Mouse (Mus musculus) heart, postnatal 0 days (tissue): ENCODE results near the gene Tmem59. TPM values are rescaled to one million over a fixed set of nuclear protein-coding genes. Genes with fewer than 3 reads are reported as not detected.

Experiments used
- ATAC-seq: fragments of 200-750 bp; cut with Nextera tagmentation; 2 replicates; pipeline ENCODE4 v1.8.0; 2017; ENCODE audit warnings: low read depth, moderate number of reproducible peaks, moderate library complexity; ENCODE audit not compliant: insufficient read depth
- DNase-seq: peaks from one replicate; pipeline ENCODE4 v3.0.0-alpha.2; 2016; ENCODE audit warnings: low spot score
- H3K27ac ChIP-seq: fragments of 300-500 bp; sonication (generic); 2 replicates; pipeline ENCODE4 v1.5.1; 2014; ENCODE audit warnings: low read depth, mild to moderate bottlenecking
- H3K27me3 ChIP-seq: fragments of 300-500 bp; sonication (generic); 2 replicates; pipeline ENCODE4 v1.6.1; 2014; ENCODE audit warnings: low read length, mixed read lengths; ENCODE audit not compliant: control insufficient read depth, insufficient read depth
- H3K36me3 ChIP-seq: fragments of 300-500 bp; sonication (generic); replicated peaks from 2 replicates; pipeline ENCODE4 v1.6.1; 2014; ENCODE audit warnings: low read length, mixed read lengths; ENCODE audit not compliant: control insufficient read depth, insufficient read depth
- H3K4me1 ChIP-seq: fragments of 300-500 bp; sonication (generic); 2 replicates; pipeline ENCODE4 v1.6.1; 2014; ENCODE audit warnings: antibody characterized with exemption; ENCODE audit not compliant: control insufficient read depth, insufficient read depth
- H3K4me2 ChIP-seq: fragments of 300-500 bp; sonication (generic); 2 replicates; pipeline ENCODE4 v1.6.1; 2014; ENCODE audit warnings: low read depth, mild to moderate bottlenecking, low read length, moderate library complexity
- H3K4me3 ChIP-seq: fragments of 300-500 bp; sonication (generic); 2 replicates; pipeline ENCODE4 v1.5.1; 2014; ENCODE audit warnings: low read depth, low read length
- H3K9ac ChIP-seq: fragments of 300-500 bp; sonication (generic); replicated peaks from 2 replicates; pipeline ENCODE4 v1.6.1; 2014; ENCODE audit warnings: low read depth, low read length, mixed read lengths
- H3K9me3 ChIP-seq: fragments of 300-500 bp; sonication (generic); replicated peaks from 2 replicates; pipeline ENCODE4 v1.6.1; 2016; ENCODE audit warnings: low read length; ENCODE audit not compliant: control insufficient read depth
- CTCF ChIP-seq: IDR thresholded peaks from 2 replicates; pipeline ENCODE4 v1.5.1; 2016; ENCODE audit warnings: antibody characterized with exemption, control low read depth, low read depth
- EP300 ChIP-seq: IDR thresholded peaks from 2 replicates; pipeline ENCODE4 v1.6.1; 2016; ENCODE audit warnings: antibody characterized with exemption, low read depth
- whole genome bisulfite sequencing: fragments of 180-500 bp; shearing (Covaris S2); extraction: QIAGEN DNeasy Blood & Tissue Kit; methylation state at CpG from one replicate; pipeline ENCODE4 v1.1.7; 2014; 5-methylcytosine and 5-hydroxymethylcytosine counted together
- polyA plus RNA-seq: library from polyadenylated mRNA; unstranded; fragments of >200 nt; fragmentation: Nextera tagmentation; extraction: Ambion mirVana; gene quantifications from 2 replicates; pipeline ENCODE4 v1.2.1, GENCODE M21; 2015
- total RNA-seq: library from RNA; depleted of rRNA; stranded (reverse); fragments of >200 nt; gene quantifications from 2 replicates; pipeline ENCODE4 v1.2.3, GENCODE M21; 2014; ENCODE audit warnings: low replicate concordance

Tmem59 gene
- total and polyA plus RNA-seq, 2 experiments from 2014 or later = 156 to 323 TPM

GRCm38 (mm10) chr4:107243365-107244333 lies 65.5 kb downstream of the Tmem59 start:
- Histone ChIP-seq H3K9me3 (no peaks in the 10 kb centered on the region), H3K4me1 (peaks cover 19% of the 10 kb centered on the region; the same call in 1 of the 2 replicates), H3K4me2 (no peak overlapping the region), H3K36me3 (peaks cover 33% of the 10 kb centered on the region), H3K27ac (no peak overlapping the region), H3K9ac (peak overlapping the region; percentile 29; the same call in 1 of the 2 replicates), H3K4me3 (no peak overlapping the region), H3K27me3 (no peaks in the 10 kb centered on the region)
- no peak for TF ChIP-seq CTCF
- TF ChIP-seq EP300 = no peak
- DNase-seq = no peak
- WGBS = 52% methylated on average over 6 of the region's 6 CpGs
- ATAC-seq = no peak

DNA sequence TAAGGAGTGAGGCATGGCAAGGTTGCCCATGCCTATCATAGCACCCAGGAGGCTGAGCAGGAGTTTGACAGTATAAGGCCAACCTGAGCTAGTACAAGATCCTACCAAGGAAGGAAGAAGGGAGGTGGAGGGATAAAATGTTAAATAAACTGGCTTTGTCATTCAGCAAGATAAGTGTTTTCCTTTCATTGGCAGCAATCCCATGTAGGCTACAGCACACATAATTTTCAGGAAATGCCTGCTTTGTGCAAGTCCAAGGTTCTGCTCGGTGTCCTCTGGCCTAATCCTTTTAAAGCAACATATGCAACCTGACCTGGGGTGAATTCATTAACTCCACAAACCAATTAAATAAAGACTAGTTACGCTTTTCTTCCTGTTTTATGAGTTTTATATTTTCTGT lies 67.2 kb downstream of the Tmem59 start:
- H3K9ac ChIP-seq = no peak overlapping the region
- TF ChIP-seq CTCF (no peak), EP300 (no peak)
- H3K27ac ChIP-seq = peak overlapping the region; percentile 25; the same call in 1 of the 2 replicates
- H3K27me3 ChIP-seq = no peaks in the 10 kb centered on the region
- no peak overlapping the region for H3K4me2 ChIP-seq
- DNase-seq (peak; percentile 41), ATAC-seq (no peak)
- H3K9me3 ChIP-seq = no peaks in the 10 kb centered on the region
- peaks cover 27% of the 10 kb centered on the region; the same call in 1 of the 2 replicates for H3K4me1 ChIP-seq
- peaks cover 17% of the 10 kb centered on the region for H3K36me3 ChIP-seq
- 63% methylated on average over 2 of the region's 2 CpGs for WGBS
- H3K4me3 ChIP-seq = no peak overlapping the region

GRCm38 (mm10) chr4:107246040-107246439 lies 67.8 kb downstream of the Tmem59 start:
- H3K27ac ChIP-seq = peak overlapping the region; percentile 34; the same call in 1 of the 2 replicates
- no peaks in the 10 kb centered on the region for H3K27me3 ChIP-seq
- peaks cover 12% of the 10 kb centered on the region for H3K36me3 ChIP-seq
- ATAC-seq = no peak
- peaks cover 28% of the 10 kb centered on the region; the same call in 1 of the 2 replicates for H3K4me1 ChIP-seq
- H3K9me3 ChIP-seq = no peaks in the 10 kb centered on the region
- TF ChIP-seq EP300 (no peak), CTCF (no peak)
- no peak overlapping the region for H3K4me2 ChIP-seq
- 40% methylated on average over 1 of the region's 1 CpGs for WGBS
- peak; percentile 39 for DNase-seq
- no peak overlapping the region for H3K4me3 ChIP-seq
- no peak overlapping the region for H3K9ac ChIP-seq

GRCm38 (mm10) chr4:107247110-107247509 lies 68.9 kb downstream of the Tmem59 start:
- H3K4me3 ChIP-seq = no peak overlapping the region
- peaks cover 28% of the 10 kb centered on the region; the same call in 1 of the 2 replicates for H3K4me1 ChIP-seq
- H3K27ac ChIP-seq = peak overlapping the region; percentile 36; the same call in 1 of the 2 replicates
- H3K27me3 ChIP-seq = no peaks in the 10 kb centered on the region
- ATAC-seq (no peak), DNase-seq (no peak)
- H3K36me3 ChIP-seq = peaks cover 5% of the 10 kb centered on the region; the same call in 1 of the 2 replicates
- H3K9ac ChIP-seq = 0 out of 2 replicates have a peak overlapping the region, but pooled peaks have one; percentile 14
- WGBS = 66% methylated on average over 9 of the region's 9 CpGs
- TF ChIP-seq CTCF = no peak
- TF ChIP-seq EP300 = no peak
- no peak overlapping the region for H3K4me2 ChIP-seq
- H3K9me3 ChIP-seq = no peaks in the 10 kb centered on the region

DNA sequence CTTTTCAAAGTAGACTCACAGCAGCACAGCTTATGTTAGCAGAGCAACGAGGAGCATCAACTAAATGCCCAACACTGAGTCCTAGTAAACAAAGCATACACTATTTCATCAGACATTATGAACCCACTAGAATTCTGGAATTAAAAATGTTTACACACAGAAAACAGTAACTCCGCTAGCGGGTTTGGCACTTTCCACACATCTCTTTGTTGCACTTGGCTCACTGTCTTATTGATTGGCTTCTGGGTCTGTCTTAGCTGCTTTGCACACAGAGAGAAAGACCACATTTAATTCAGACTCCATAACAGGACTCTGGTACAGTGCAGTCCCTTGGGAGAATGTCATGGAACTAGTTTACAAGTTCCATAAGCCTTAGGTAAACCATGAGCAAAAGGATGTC lies 69.9 kb downstream of the Tmem59 start:
- no peak for TF ChIP-seq EP300
- no peak for TF ChIP-seq CTCF
- peaks cover 2% of the 10 kb centered on the region; the same call in 1 of the 2 replicates for H3K36me3 ChIP-seq
- no peak overlapping the region for H3K9ac ChIP-seq
- no peaks in the 10 kb centered on the region for H3K9me3 ChIP-seq
- H3K4me2 ChIP-seq = no peak overlapping the region
- H3K4me1 ChIP-seq = peaks cover 33% of the 10 kb centered on the region
- no peak overlapping the region for H3K27ac ChIP-seq
- no peaks in the 10 kb centered on the region for H3K27me3 ChIP-seq
- no peak for ATAC-seq
- H3K4me3 ChIP-seq = no peak overlapping the region
- DNase-seq = no peak
- 79% methylated on average over 3 of the region's 3 CpGs for WGBS
